Mouse (Mus musculus) testis, adult 2 months (tissue): ENCODE results near the gene 9930022D16Rik. TPM values are rescaled to one million over a fixed set of nuclear protein-coding genes. Genes with fewer than 3 reads are reported as not detected.

Experiments used
- H3K27ac ChIP-seq: fragments of 200-500 bp; 2 replicates; pipeline ENCODE4 v1.5.1; 2012; ENCODE audit warnings: low read depth, low read length; ENCODE audit not compliant: control insufficient read depth, insufficient read depth
- H3K27me3 ChIP-seq: fragments of 200-500 bp; 2 replicates; pipeline ENCODE4 v1.6.1; 2012; ENCODE audit warnings: mild to moderate bottlenecking, low read length, moderate library complexity; ENCODE audit not compliant: control insufficient read depth, insufficient read depth
- H3K36me3 ChIP-seq: fragments of 200-500 bp; 2 replicates; pipeline ENCODE4 v1.6.1; 2012; ENCODE audit warnings: mild to moderate bottlenecking, low read length; ENCODE audit not compliant: control insufficient read depth, insufficient read depth
- H3K4me1 ChIP-seq: fragments of 200-500 bp; 2 replicates; pipeline ENCODE4 v1.6.1; 2012; ENCODE audit warnings: low read length; ENCODE audit not compliant: control insufficient read depth, insufficient read depth
- H3K4me3 ChIP-seq: fragments of 200-500 bp; 2 replicates; pipeline ENCODE4 v1.5.1; 2012; ENCODE audit warnings: low read depth, mild to moderate bottlenecking, low read length, moderate library complexity, mixed read lengths; ENCODE audit not compliant: control insufficient read depth
- CTCF ChIP-seq: fragments of 200-500 bp; IDR thresholded peaks from 2 replicates; pipeline ENCODE4 v1.5.1; 2012; ENCODE audit warnings: low read depth, mild to moderate bottlenecking, inconsistent platforms, low read length, moderate library complexity; ENCODE audit not compliant: control insufficient read depth, insufficient read depth, insufficient replicate concordance
- POLR2A ChIP-seq: fragments of 200-500 bp; IDR thresholded peaks from 2 replicates; pipeline ENCODE4 v1.6.1; 2012; ENCODE audit warnings: low read depth, mild to moderate bottlenecking, inconsistent platforms, low read length, moderate library complexity; ENCODE audit not compliant: control insufficient read depth
- polyA plus RNA-seq: library from polyadenylated mRNA; depleted of rRNA; stranded (reverse); fragments of >200 nt; gene quantifications from 2 replicates; pipeline ENCODE4 v1.2.3, GENCODE M21; 2012

9930022D16Rik gene
- polyA plus RNA-seq, 1 experiment = not detected

GRCm38 (mm10) chr11:109440641-109441040 lies 26.9 kb downstream of the 9930022D16Rik start:
- TF ChIP-seq POLR2A (no peak), CTCF (no peak)
- no peak overlapping the region for H3K4me3 ChIP-seq
- H3K4me1 ChIP-seq = peaks cover 7% of the 10 kb centered on the region
- no peaks in the 10 kb centered on the region for H3K27me3 ChIP-seq
- H3K27ac ChIP-seq = no peak overlapping the region
- H3K36me3 ChIP-seq = no peaks in the 10 kb centered on the region; the same call in 1 of the 2 replicates

- Histone ChIP-seq H3K36me3 (no peaks in the 10 kb centered on the region; the same call in 1 of the 2 replicates), H3K4me3 (no peak overlapping the region), H3K27me3 (no peaks in the 10 kb centered on the region), H3K4me1 (peaks cover 7% of the 10 kb centered on the region), H3K27ac (no peak overlapping the region)
- TF ChIP-seq CTCF = peak; percentile 38; the same call in 1 of the 2 replicates
- TF ChIP-seq POLR2A = no peak
Measured at GRCm38 (mm10) chr11:109441119-109441518, 27.4 kb downstream of the 9930022D16Rik start.

GRCm38 (mm10) chr11:109442166-109442730 lies 28.5 kb downstream of the 9930022D16Rik start:
- Histone ChIP-seq H3K36me3 (no peaks in the 10 kb centered on the region), H3K27ac (no peak overlapping the region), H3K4me3 (no peak overlapping the region), H3K4me1 (peaks cover 7% of the 10 kb centered on the region), H3K27me3 (no peaks in the 10 kb centered on the region)
- no peak for TF ChIP-seq CTCF
- no peak for TF ChIP-seq POLR2A

- no peak overlapping the region for H3K4me3 ChIP-seq
- peaks cover 7% of the 10 kb centered on the region for H3K4me1 ChIP-seq
- no peaks in the 10 kb centered on the region for H3K27me3 ChIP-seq
- no peaks in the 10 kb centered on the region for H3K36me3 ChIP-seq
- no peak overlapping the region for H3K27ac ChIP-seq
- TF ChIP-seq CTCF = no peak
- no peak for TF ChIP-seq POLR2A
Measured at GRCm38 (mm10) chr11:109443468-109444263, 29.9 kb downstream of the 9930022D16Rik start.

GRCm38 (mm10) chr11:109444600-109444999 lies 30.9 kb downstream of the 9930022D16Rik start:
- H3K27ac ChIP-seq = no peak overlapping the region
- no peaks in the 10 kb centered on the region for H3K36me3 ChIP-seq
- H3K4me1 ChIP-seq = peaks cover 6% of the 10 kb centered on the region
- no peaks in the 10 kb centered on the region for H3K27me3 ChIP-seq
- TF ChIP-seq CTCF (peak; percentile 26; the same call in 1 of the 2 replicates), POLR2A (no peak)
- no peak overlapping the region for H3K4me3 ChIP-seq

DNA sequence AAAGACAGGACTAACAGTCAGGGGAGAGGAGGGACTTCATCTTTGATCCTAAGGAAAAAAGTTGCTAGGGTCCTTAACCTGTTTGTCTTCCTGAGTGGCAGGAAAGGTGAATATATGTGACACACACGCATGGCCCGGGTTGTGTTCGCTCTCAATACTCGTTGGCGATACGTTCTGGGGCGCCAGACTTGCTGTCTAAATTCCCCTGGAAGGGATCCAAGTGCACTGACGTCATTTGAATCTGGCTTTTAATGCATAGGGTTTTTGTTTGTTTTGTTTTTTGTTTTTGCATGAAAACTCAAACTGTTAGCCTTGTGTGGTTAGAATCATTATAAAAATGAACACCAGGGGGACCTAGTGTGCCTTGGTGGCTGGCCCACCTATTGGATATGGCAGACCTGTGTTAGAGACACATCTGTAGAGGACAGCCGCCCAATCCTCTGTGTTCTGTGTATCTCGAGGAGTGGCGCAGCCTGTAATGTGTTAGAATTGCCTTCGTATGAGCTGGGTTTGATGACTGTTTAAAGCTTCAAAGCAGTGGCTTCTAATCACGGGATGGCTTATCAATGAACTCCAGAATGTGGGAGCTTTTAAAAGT lies 31.8 kb downstream of the 9930022D16Rik start:
- TF ChIP-seq POLR2A (no peak), CTCF (0 out of 2 replicates have a peak, but pooled peaks have one; percentile 4)
- no peaks in the 10 kb centered on the region for H3K36me3 ChIP-seq

DNA sequence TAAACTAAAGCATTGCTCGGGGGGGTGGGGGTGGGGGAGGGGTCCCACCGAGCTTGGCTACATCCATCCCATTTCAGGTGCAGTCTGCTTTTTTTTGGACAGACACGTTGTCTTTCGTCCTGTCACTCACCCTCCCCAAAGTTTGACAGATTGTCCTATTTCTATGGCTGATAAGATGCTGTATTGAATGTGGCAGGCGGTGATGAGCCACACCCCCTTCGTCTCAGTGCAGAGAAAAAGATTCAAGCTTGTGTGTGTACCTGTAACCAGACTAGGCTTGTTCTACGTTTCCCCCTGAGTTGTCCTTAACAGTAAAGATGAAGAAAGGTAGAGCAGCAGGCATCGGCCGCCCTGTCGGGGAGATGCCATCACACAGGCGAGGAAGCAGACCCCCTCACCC lies 37.5 kb downstream of the 9930022D16Rik start:
- no peaks in the 10 kb centered on the region for H3K27me3 ChIP-seq
- no peaks in the 10 kb centered on the region; the same call in 1 of the 2 replicates for H3K4me1 ChIP-seq
- no peak overlapping the region for H3K4me3 ChIP-seq
- H3K27ac ChIP-seq = no peak overlapping the region
- no peaks in the 10 kb centered on the region for H3K36me3 ChIP-seq
- TF ChIP-seq CTCF (no peak), POLR2A (no peak)

More for the DNA sequence above, 31.8 kb downstream of the 9930022D16Rik start:
- no peak overlapping the region for H3K4me3 ChIP-seq
- H3K4me1 ChIP-seq = no peaks in the 10 kb centered on the region
- no peak overlapping the region for H3K27ac ChIP-seq
- H3K27me3 ChIP-seq = no peaks in the 10 kb centered on the region
